Mouse (Mus musculus) olfactory bulb, adult 2 months (tissue): ENCODE measurements around the gene Hivep3.

ENCODE experiments used
- CTCF ChIP-seq: fragments of 200-500 bp; IDR thresholded peaks from 2 replicates; pipeline ENCODE4 v1.5.1; 2012; ENCODE audit warnings: low read depth, mild to moderate bottlenecking, low read length, moderate library complexity; ENCODE audit not compliant: insufficient read depth
- POLR2A ChIP-seq: fragments of 200-500 bp; IDR thresholded peaks from 2 replicates; pipeline ENCODE4 v1.6.1; 2012; ENCODE audit warnings: mild to moderate bottlenecking, low read depth, low read length, moderate library complexity; ENCODE audit not compliant: insufficient read depth

- TF ChIP-seq POLR2A, result no peak
- no peak for TF ChIP-seq CTCF
These were observed 272.5 kb downstream of the Hivep3 start for GRCm38 (mm10) chr4:120006046-120006445.
